Mouse (Mus musculus) MEL (cell line): Measurements from ENCODE around the gene Bhmt2.

ENCODE experiments used
- CHD1 ChIP-seq: IDR thresholded peaks from 2 replicates; pipeline ENCODE4 v1.6.1; 2012; ENCODE audit warnings: low read depth, mild to moderate bottlenecking, inconsistent platforms, low read length, improper control_type of control experiment
- CTCF ChIP-seq, 3 experiments: IDR thresholded peaks in 2 of 3; conservative IDR thresholded peaks in 1 of 3; 2 replicates each; pipeline ENCODE4 v1.5.1; 2011 to 2012; ENCODE audit warnings: low read length in 3 of 3, low read depth in 2 of 3, mild to moderate bottlenecking in 2 of 3, improper control_type of control experiment in 1 of 3, inconsistent platforms in 1 of 3, mixed read lengths in 1 of 3, moderate library complexity in 1 of 3; ENCODE audit not compliant: control insufficient read depth in 1 of 3, insufficient read depth in 1 of 3, poor library complexity in 1 of 3, severe bottlenecking in 1 of 3
- GATA1 ChIP-seq: IDR thresholded peaks from 2 replicates; pipeline ENCODE4 v1.6.1; 2011; ENCODE audit warnings: low read depth, low read length, improper control_type of control experiment
- POLR2A ChIP-seq, 2 experiments: IDR thresholded peaks; 2 replicates each; pipeline ENCODE4 v1.6.1; 2011 to 2012; ENCODE audit warnings: low read length in 2 of 2, mild to moderate bottlenecking in 2 of 2, control low read depth in 1 of 2, improper control_type of control experiment in 1 of 2, low read depth in 1 of 2, moderate library complexity in 1 of 2; ENCODE audit not compliant: control insufficient read depth in 1 of 2, insufficient read depth in 1 of 2, poor library complexity in 1 of 2
- POLR2AphosphoS5 ChIP-seq: IDR thresholded peaks from 2 replicates; pipeline ENCODE4 v1.6.1; 2012; ENCODE audit warnings: low read depth, borderline replicate concordance, mild to moderate bottlenecking, inconsistent platforms, low read length, moderate library complexity, mixed read lengths
- RCOR1 ChIP-seq: IDR thresholded peaks from 2 replicates; pipeline ENCODE4 v1.6.1; 2012; ENCODE audit warnings: low read depth, mild to moderate bottlenecking, inconsistent platforms, low read length, improper control_type of control experiment
- UBTF ChIP-seq: IDR thresholded peaks from 2 replicates; pipeline ENCODE4 v1.6.1; 2012; ENCODE audit warnings: low read depth, mild to moderate bottlenecking, inconsistent platforms, low read length, improper control_type of control experiment, moderate library complexity, borderline replicate concordance; ENCODE audit not compliant: insufficient read depth
- ZNF384 ChIP-seq: IDR thresholded peaks from 2 replicates; pipeline ENCODE4 v1.6.1; 2012; ENCODE audit warnings: low read depth, mild to moderate bottlenecking, inconsistent platforms, low read length, improper control_type of control experiment

GRCm38 (mm10) chr13:93705697-93706096 is 31.6 kb upstream of the Bhmt2 start:
- TF ChIP-seq CHD1 (no peak), POLR2AphosphoS5 (no peak), CTCF (IDR thresholded peaks at IDR 0.05 in 2 of 3, conservative IDR thresholded peaks at IDR 0.05 in 1 of 3; ENCODE audit: control insufficient read depth in 1 of 3, insufficient read depth in 1 of 3, low read depth in 2 of 3, low read length in 3 of 3, poor library complexity in 1 of 3, severe bottlenecking in 1 of 3) (no peak), POLR2A (IDR thresholded peaks at IDR 0.05; ENCODE audit: control insufficient read depth in 1 of 2, insufficient read depth in 1 of 2, low read depth in 1 of 2, low read length in 2 of 2, poor library complexity in 1 of 2) (no peak), ZNF384 (no peak), UBTF (no peak), RCOR1 (no peak), GATA1 (no peak)
